Mouse (Mus musculus) MEL (cell line): ENCODE data around the gene Phf23.

Source experiments
- CHD1 ChIP-seq: IDR thresholded peaks from 2 replicates; pipeline ENCODE4 v1.6.1; 2012; ENCODE audit warnings: low read depth, mild to moderate bottlenecking, inconsistent platforms, low read length, improper control_type of control experiment
- CTCF ChIP-seq, 3 experiments: IDR thresholded peaks in 2 of 3; conservative IDR thresholded peaks in 1 of 3; 2 replicates each; pipeline ENCODE4 v1.5.1; 2011 to 2012; ENCODE audit warnings: low read length in 3 of 3, low read depth in 2 of 3, mild to moderate bottlenecking in 2 of 3, improper control_type of control experiment in 1 of 3, inconsistent platforms in 1 of 3, mixed read lengths in 1 of 3, moderate library complexity in 1 of 3; ENCODE audit not compliant: control insufficient read depth in 1 of 3, insufficient read depth in 1 of 3, poor library complexity in 1 of 3, severe bottlenecking in 1 of 3
- GABPA ChIP-seq: IDR thresholded peaks from 2 replicates; pipeline ENCODE4 v1.6.1; 2012; ENCODE audit warnings: low read depth, mild to moderate bottlenecking, inconsistent platforms, low read length, improper control_type of control experiment, moderate library complexity
- MYB ChIP-seq: IDR thresholded peaks from 2 replicates; pipeline ENCODE4 v1.6.1; 2011; ENCODE audit warnings: mild to moderate bottlenecking, low read depth, low read length, improper control_type of control experiment
- NELFE ChIP-seq: IDR thresholded peaks from 2 replicates; pipeline ENCODE4 v1.6.1; 2011; ENCODE audit warnings: low read depth, low read length, improper control_type of control experiment
- POLR2A ChIP-seq, 2 experiments: IDR thresholded peaks; 2 replicates each; pipeline ENCODE4 v1.6.1; 2011 to 2012; ENCODE audit warnings: low read length in 2 of 2, mild to moderate bottlenecking in 2 of 2, control low read depth in 1 of 2, improper control_type of control experiment in 1 of 2, low read depth in 1 of 2, moderate library complexity in 1 of 2; ENCODE audit not compliant: control insufficient read depth in 1 of 2, insufficient read depth in 1 of 2, poor library complexity in 1 of 2
- ZMIZ1 ChIP-seq: IDR thresholded peaks from 2 replicates; pipeline ENCODE4 v1.6.1; 2012; ENCODE audit warnings: low read depth, mild to moderate bottlenecking, inconsistent platforms, low read length, improper control_type of control experiment, moderate library complexity
- ZNF384 ChIP-seq: IDR thresholded peaks from 2 replicates; pipeline ENCODE4 v1.6.1; 2012; ENCODE audit warnings: low read depth, mild to moderate bottlenecking, inconsistent platforms, low read length, improper control_type of control experiment

- TF ChIP-seq ZNF384 (no peak), CTCF (IDR thresholded peaks at IDR 0.05 in 2 of 3, conservative IDR thresholded peaks at IDR 0.05 in 1 of 3; ENCODE audit: control insufficient read depth in 1 of 3, insufficient read depth in 1 of 3, low read depth in 2 of 3, low read length in 3 of 3, poor library complexity in 1 of 3, severe bottlenecking in 1 of 3) (no peak), NELFE (no peak), MYB (no peak), CHD1 (no peak), GABPA (no peak), POLR2A (IDR thresholded peaks at IDR 0.05; ENCODE audit: control insufficient read depth in 1 of 2, insufficient read depth in 1 of 2, low read depth in 1 of 2, low read length in 2 of 2, poor library complexity in 1 of 2) (no peak), ZMIZ1 (no peak)
Measured at GRCm38 (mm10) chr11:70002471-70002870, 6.9 kb downstream of the Phf23 start.
